Comparison of ENCODE assay signal across 29 mouse cellular contexts in genomic region chr2:104743971-104744370, GRCm38 (mm10). TPM values are rescaled to one million over a fixed set of nuclear protein-coding genes. Genes with fewer than 3 reads are reported as not detected.
DNase-seq lines count a peak whose midpoint lies in the region; ATAC-seq and TF ChIP-seq lines count a peak whose summit lies in the region.
"Had no signal": no experiment of that assay in that cellular context is flagged by ENCODE, and none has a peak within 500 bp of the region (broad histone marks: within the 10 kb centered on the region; RNA-seq: fewer than 3 reads in every experiment).

No protein-coding gene starts in this region.

- 45% methylated on average over 5 of the region's 5 CpGs for WGBS in kidney, adult 2 months
- 62% methylated on average over 5 of the region's 5 CpGs for WGBS in lung, adult 2 months
- WGBS in forebrain, embryonic 15.5 days, result 58% methylated on average over 5 of the region's 5 CpGs

- H3K4me1 ChIP-seq in kidney, adult 2 months (ENCODE audit: control insufficient read depth, insufficient read depth, low read length), result peaks cover 8% of the 10 kb centered on the region; the same call in 1 of the 2 replicates
- H3K4me1 ChIP-seq in CH12.LX (ENCODE audit: control insufficient read depth in 1 of 2, insufficient read depth in 2 of 2), result peaks cover 3 to 11% of the 10 kb centered on the region in 2 experiments
- no peaks in the 10 kb centered on the region; the same call in 1 of the 2 replicates for H3K4me1 ChIP-seq in lung, adult 2 months (ENCODE audit: control insufficient read depth, insufficient read depth, low read length)
- peaks cover 27% of the 10 kb centered on the region for H3K4me1 ChIP-seq in forebrain, embryonic 15.5 days

- H3K79me2 ChIP-seq in CH12.LX (replicated peaks; ENCODE audit: control insufficient read depth, extremely low read depth, insufficient read depth, poor library complexity, severe bottlenecking), result no peaks in the 10 kb centered on the region

- no peaks in the 10 kb centered on the region for H3K36me3 ChIP-seq in kidney, adult 2 months (ENCODE audit: control insufficient read depth, insufficient read depth, low read length)
- no peaks in the 10 kb centered on the region for H3K36me3 ChIP-seq in CH12.LX (replicated peaks in 1 of 2; ENCODE audit: control insufficient read depth in 1 of 2, insufficient read depth in 1 of 2, low read length in 1 of 2)
- no peaks in the 10 kb centered on the region for H3K36me3 ChIP-seq in forebrain, embryonic 15.5 days
- H3K36me3 ChIP-seq: heart, embryonic 10.5 days; liver, embryonic 15.5 days; midbrain, embryonic 10.5 days had no signal

- H3K4me2 ChIP-seq in CH12.LX (ENCODE audit: insufficient read depth, low read depth, poor library complexity, severe bottlenecking), result no peak overlapping the region
- H3K4me2 ChIP-seq in forebrain, embryonic 15.5 days (replicated peaks), result no peak overlapping the region

- no peak for TF ChIP-seq EP300 in CH12.LX (IDR thresholded peaks at IDR 0.05; ENCODE audit: low read length)

- ATAC-seq in forebrain, embryonic 15.5 days (replicated peaks), result no peak
- ATAC-seq: forebrain, embryonic 13.5 days; hindbrain, embryonic 16.5 days; lung, postnatal 0 days had no signal

- H3K27me3 ChIP-seq in kidney, adult 2 months (replicated peaks; ENCODE audit: control insufficient read depth, insufficient read depth, low read length), result no peaks in the 10 kb centered on the region
- H3K27me3 ChIP-seq in CH12.LX (replicated peaks), result no peaks in the 10 kb centered on the region
- H3K27me3 ChIP-seq in forebrain, embryonic 15.5 days, result no peaks in the 10 kb centered on the region

- in situ Hi-C loops in CH12.LX (cut with MboI; ENCODE audit: low pct_ligation_motif_present, low pct_unique_long_range_greater_than_20kb, low sequenced_read_pairs), result loop anchor here (10.0 kb wide), 1 partner anchor 59 kb away; no protein-coding TSS in a partner anchor

- no peaks in the 10 kb centered on the region for H3K9me3 ChIP-seq in CH12.LX (replicated peaks; ENCODE audit: low read length)
- H3K9me3 ChIP-seq in forebrain, embryonic 15.5 days, result no peaks in the 10 kb centered on the region
- H3K9me3 ChIP-seq: forebrain, embryonic 13.5 days; heart, embryonic 10.5 days; liver, embryonic 15.5 days; midbrain, embryonic 10.5 days had no signal

- no peak overlapping the region for H3K27ac ChIP-seq in kidney, adult 2 months (ENCODE audit: insufficient read depth, low read depth, low read length)
- no peak overlapping the region for H3K27ac ChIP-seq in CH12.LX (ENCODE audit: insufficient read depth, low read depth)
- no peak overlapping the region for H3K27ac ChIP-seq in forebrain, embryonic 15.5 days (replicated peaks)
- H3K27ac ChIP-seq: forebrain, embryonic 13.5 days; heart, embryonic 10.5 days; macrophage; midbrain, embryonic 10.5 days had no signal

- H3K9ac ChIP-seq in CH12.LX (ENCODE audit: insufficient read depth, low read depth), result no peak overlapping the region
- H3K9ac ChIP-seq in forebrain, embryonic 15.5 days (replicated peaks), result no peak overlapping the region
- H3K9ac ChIP-seq: forebrain, embryonic 13.5 days; liver, embryonic 15.5 days had no signal

- TF ChIP-seq RAD21 in CH12.LX (IDR thresholded peaks at IDR 0.05; ENCODE audit: low read depth, low read length), result peak; percentile 10

- no peak overlapping the region for H3K4me3 ChIP-seq in kidney, adult 2 months (ENCODE audit: insufficient read depth, low read depth, low read length)
- H3K4me3 ChIP-seq in CH12.LX (replicated peaks in 1 of 3; ENCODE audit: low read depth in 2 of 3, low read length in 2 of 3, poor library complexity in 1 of 3), result no peak overlapping the region
- no peak overlapping the region for H3K4me3 ChIP-seq in lung, adult 2 months (replicated peaks; ENCODE audit: extremely low read depth, low read depth, low read length)
- H3K4me3 ChIP-seq in forebrain, embryonic 15.5 days, result no peak overlapping the region
- H3K4me3 ChIP-seq: forebrain, embryonic 13.5 days; liver, embryonic 15.5 days had no signal

- TF ChIP-seq CTCF in kidney, adult 2 months (conservative IDR thresholded peaks at IDR 0.05; ENCODE audit: insufficient read depth, insufficient read length, low read depth, low read length), result peak; percentile 32; the same call in 1 of the 2 replicates
- peak in 1 of 2 experiments; percentile 33; a peak in 2 of 4 replicates for TF ChIP-seq CTCF in CH12.LX (conservative IDR thresholded peaks at IDR 0.05 in 1 of 2, IDR thresholded peaks at IDR 0.05 in 1 of 2; ENCODE audit: low read depth in 2 of 2, low read length in 2 of 2)
- no peak for TF ChIP-seq CTCF in lung, adult 2 months (IDR thresholded peaks at IDR 0.05; ENCODE audit: insufficient read depth, low read length)

- no peak for TF ChIP-seq POLR2A in kidney, adult 2 months (IDR thresholded peaks at IDR 0.05; ENCODE audit: low read depth, low read length)
- no peak for TF ChIP-seq POLR2A in CH12.LX (IDR thresholded peaks at IDR 0.05; ENCODE audit: low read depth, low read length)
- TF ChIP-seq POLR2A in lung, adult 2 months (IDR thresholded peaks at IDR 0.05; ENCODE audit: borderline replicate concordance, extremely low read depth, low read depth, low read length), result no peak

- peak; percentile 68 for DNase-seq in kidney, adult 2 months
- no peak for DNase-seq in kidney, adult 18-20 months
- DNase-seq in CH12.LX (ENCODE audit: extremely low read depth) (no peak), R1 (ENCODE audit: low read depth, low spot score) (peak; percentile 70)
- peak; percentile 32 for DNase-seq in kidney, postnatal 14 days
- no peak for DNase-seq in lung, adult 2 months
- no peak for DNase-seq in frontal cortex, postnatal 14 days (ENCODE audit: low spot score in 2 of 2)
- DNase-seq: adrenal gland, postnatal 14 days; gastrocnemius, postnatal 10 days; layer of hippocampus, adult 9-11 months; thymus, adult 2 months; thymus, postnatal 4 days had no signal

- dilution Hi-C loops in CH12.LX (cut with MboI; ENCODE audit: extremely low pct_ligation_motif_present, extremely low pct_unique_long_range_greater_than_20kb, low sequenced_read_pairs), result no loop called here

TF ChIP-seq in CH12.LX, 34 proteins besides CTCF, POLR2A, EP300 and RAD21:
- no peak for TF ChIP-seq ZMIZ1 (IDR thresholded peaks at IDR 0.05; ENCODE audit: low read depth, low read length)
- 0 out of 2 replicates have a peak, but pooled peaks have one; percentile 14 for TF ChIP-seq SMC3 (IDR thresholded peaks at IDR 0.05; ENCODE audit: low read depth, low read length)
- no peak for TF ChIP-seq JUND (conservative IDR thresholded peaks at IDR 0.05; ENCODE audit: low read depth, low read length)

RNA-seq across cellular contexts. Expression of gene Depdc7, which starts 1.3 kb away (rescaled TPM):
- polyA plus RNA-seq in kidney, adult 2 months (2012; rRNA removed), result 15.7 and 16.0 TPM in 2 replicates
- total RNA-seq in CH12.LX (2012; rRNA removed) (4.3 and 5.0 TPM in 2 replicates), CH12.LX (2014; rRNA removed) (0.32 and 1.00 TPM in 2 replicates)
- 0.63 and 0.81 TPM in 2 replicates for polyA plus RNA-seq in CH12.LX (2012; ENCODE audit: insufficient read length, low read depth)
- polyA plus RNA-seq in lung, adult 2 months (2012; rRNA removed), result 1.1 and 1.7 TPM in 2 replicates
- 2.0 and 2.8 TPM in 2 replicates for polyA plus RNA-seq in forebrain, embryonic 15.5 days (2015; fragmentation: Nextera tagmentation; extraction: Ambion mirVana)

RNA-seq across cellular contexts. Expression of gene Pin1rt1, which starts 27.8 kb away (rescaled TPM):
- polyA plus RNA-seq in kidney, adult 2 months (2012; rRNA removed), result not detected in 2 replicates
- total RNA-seq in CH12.LX (2012; rRNA removed) (not detected in 2 replicates), CH12.LX (2014; rRNA removed) (not detected in 2 replicates)
- polyA plus RNA-seq in CH12.LX (2012; ENCODE audit: insufficient read length, low read depth), result not detected in 2 replicates
- not detected in 2 replicates for polyA plus RNA-seq in lung, adult 2 months (2012; rRNA removed)
- 0.24 TPM in 1 of 2 replicates, not detected in the other for polyA plus RNA-seq in forebrain, embryonic 15.5 days (2015; fragmentation: Nextera tagmentation; extraction: Ambion mirVana)
- total RNA-seq: adrenal gland, postnatal 14 days; gastrocnemius, postnatal 10 days; granulocyte monocyte progenitor cell, adult 5-6 weeks; hematopoietic stem cell, adult 5-6 weeks; left cerebral cortex, adult 18-20 months; left cerebral cortex, postnatal 25 days; midbrain, postnatal 0 days had no signal
- polyA plus RNA-seq: embryonic facial prominence, embryonic 14.5 days; forebrain, embryonic 13.5 days; frontal cortex, adult 2 months; heart, embryonic 10.5 days; heart, embryonic 16.5 days; liver, embryonic 15.5 days; lung, postnatal 0 days; macrophage; midbrain, embryonic 10.5 days; midbrain, postnatal 0 days; small intestine, adult 2 months; thymus, adult 2 months had no signal

RNA-seq across cellular contexts. Expression of gene Tcp11l1, which starts 32.0 kb away (rescaled TPM):
- polyA plus RNA-seq in kidney, adult 2 months (2012; rRNA removed), result 7.0 and 8.6 TPM in 2 replicates
- total RNA-seq in CH12.LX (2012; rRNA removed) (10.1 and 11.7 TPM in 2 replicates), CH12.LX (2014; rRNA removed) (1.1 and 2.9 TPM in 2 replicates)
- 3.6 and 3.8 TPM in 2 replicates for polyA plus RNA-seq in CH12.LX (2012; ENCODE audit: insufficient read length, low read depth)
- polyA plus RNA-seq in lung, adult 2 months (2012; rRNA removed), result 4.7 and 5.1 TPM in 2 replicates
- 60.4 and 62.3 TPM in 2 replicates for polyA plus RNA-seq in forebrain, embryonic 15.5 days (2015; fragmentation: Nextera tagmentation; extraction: Ambion mirVana)

Comparison
In these comparisons a context has a peak if more than half of its experiments do, and no peak if none do; other contexts are left out.
1. DNase-seq: peak in kidney, adult 2 months (single experiment), R1 (single experiment) and kidney, postnatal 14 days (single experiment); none in kidney, adult 18-20 months (single experiment), CH12.LX (single experiment), lung, adult 2 months (single experiment) and frontal cortex, postnatal 14 days (0 of 2).